Mouse (Mus musculus) testis, adult 2 months (tissue): ENCODE measurements around the gene Wnk2.

Source experiments
- CTCF ChIP-seq: fragments of 200-500 bp; IDR thresholded peaks from 2 replicates; pipeline ENCODE4 v1.5.1; 2012; ENCODE audit warnings: low read depth, mild to moderate bottlenecking, inconsistent platforms, low read length, moderate library complexity; ENCODE audit not compliant: control insufficient read depth, insufficient read depth, insufficient replicate concordance
- POLR2A ChIP-seq: fragments of 200-500 bp; IDR thresholded peaks from 2 replicates; pipeline ENCODE4 v1.6.1; 2012; ENCODE audit warnings: low read depth, mild to moderate bottlenecking, inconsistent platforms, low read length, moderate library complexity; ENCODE audit not compliant: control insufficient read depth

GRCm38 (mm10) chr13:49027057-49027456 is 120.8 kb downstream of the Wnk2 start:
- TF ChIP-seq CTCF (no peak), POLR2A (no peak)
